In genomic region chr19:41312587-41312986, GRCm38 (mm10) we compare ENCODE assay signal across 3 mouse cellular contexts. TPM values are rescaled to one million over a fixed set of nuclear protein-coding genes. Genes with fewer than 3 reads are reported as not detected.
DNase-seq lines count a peak whose midpoint lies in the region; TF ChIP-seq lines count a peak whose summit lies in the region.
"Not testable (repeated sequence)": the region's sequence is repeated elsewhere in the genome, so short reads cannot be mapped to it uniquely, and the experiment has no call there.

No protein-coding gene starts in this region.

- TF ChIP-seq CTCF in CH12.LX (conservative IDR thresholded peaks at IDR 0.05 in 1 of 2, IDR thresholded peaks at IDR 0.05 in 1 of 2; ENCODE audit: low read depth in 2 of 2, low read length in 2 of 2); MEL (IDR thresholded peaks at IDR 0.05 in 2 of 3, conservative IDR thresholded peaks at IDR 0.05 in 1 of 3; ENCODE audit: control insufficient read depth in 1 of 3, insufficient read depth in 1 of 3, low read depth in 2 of 3, low read length in 3 of 3, poor library complexity in 1 of 3, severe bottlenecking in 1 of 3): not testable (repeated sequence)

- H3K27me3 ChIP-seq in CH12.LX (replicated peaks); MEL (ENCODE audit: control insufficient read depth in 1 of 2, insufficient read depth in 2 of 2, low read length in 2 of 2): not testable (repeated sequence)

- in situ Hi-C loops in CH12.LX (cut with MboI; ENCODE audit: low pct_ligation_motif_present, low pct_unique_long_range_greater_than_20kb, low sequenced_read_pairs), result loop anchor here (25.0 kb wide), 2 partner anchors 150 to 450 kb away; no protein-coding TSS in a partner anchor

- not testable (repeated sequence) for TF ChIP-seq POLR2A in CH12.LX (IDR thresholded peaks at IDR 0.05; ENCODE audit: low read depth, low read length); MEL (IDR thresholded peaks at IDR 0.05; ENCODE audit: control insufficient read depth in 1 of 2, insufficient read depth in 1 of 2, low read depth in 1 of 2, low read length in 2 of 2, poor library complexity in 1 of 2)

- H3K9me3 ChIP-seq in CH12.LX (replicated peaks; ENCODE audit: low read length); MEL (replicated peaks; ENCODE audit: insufficient read depth, low read length): not testable (repeated sequence)

- H3K36me3 ChIP-seq in CH12.LX (replicated peaks in 1 of 2; ENCODE audit: control insufficient read depth in 1 of 2, insufficient read depth in 1 of 2, low read length in 1 of 2) (peaks cover 50 to 91% of the 10 kb centered on the region in 2 experiments), MEL (ENCODE audit: control insufficient read depth in 1 of 2, insufficient read depth in 2 of 2, low read length in 2 of 2) (peaks cover 0 to 14% of the 10 kb centered on the region in 2 experiments; a peak in 2 of 4 replicates)

- H3K9ac ChIP-seq in CH12.LX (ENCODE audit: insufficient read depth, low read depth); MEL (ENCODE audit: control insufficient read depth, low read depth, low read length, poor library complexity, severe bottlenecking): not testable (repeated sequence)

- TF ChIP-seq EP300 in CH12.LX (IDR thresholded peaks at IDR 0.05; ENCODE audit: low read length); MEL (IDR thresholded peaks at IDR 0.05; ENCODE audit: low read depth in 1 of 2, low read length in 2 of 2): not testable (repeated sequence)

- not testable (repeated sequence) for TF ChIP-seq RAD21 in CH12.LX (IDR thresholded peaks at IDR 0.05; ENCODE audit: low read depth, low read length); MEL (IDR thresholded peaks at IDR 0.05; ENCODE audit: low read depth, low read length)

- peaks cover 0 to 25% of the 10 kb centered on the region in 2 experiments; a peak in 3 of 4 replicates for H3K4me1 ChIP-seq in CH12.LX (ENCODE audit: control insufficient read depth in 1 of 2, insufficient read depth in 2 of 2)
- H3K4me1 ChIP-seq in MEL (ENCODE audit: control insufficient read depth in 1 of 2, insufficient read depth in 2 of 2, low read length in 2 of 2), result peaks cover 4 to 12% of the 10 kb centered on the region in 2 experiments; a peak in 3 of 4 replicates

- H3K79me2 ChIP-seq in CH12.LX (replicated peaks; ENCODE audit: control insufficient read depth, extremely low read depth, insufficient read depth, poor library complexity, severe bottlenecking); MEL (ENCODE audit: control insufficient read depth, insufficient read depth, low read length, poor library complexity): not testable (repeated sequence)

- H3K4me2 ChIP-seq in CH12.LX (ENCODE audit: insufficient read depth, low read depth, poor library complexity, severe bottlenecking), result not testable (repeated sequence)

- not testable (repeated sequence) for H3K27ac ChIP-seq in CH12.LX (ENCODE audit: insufficient read depth, low read depth); MEL (ENCODE audit: control insufficient read depth, low read depth, low read length)

- dilution Hi-C loops in CH12.LX (cut with MboI; ENCODE audit: extremely low pct_ligation_motif_present, extremely low pct_unique_long_range_greater_than_20kb, low sequenced_read_pairs), result not testable (repeated sequence)

- peak; percentile 46 for DNase-seq in 416B (ENCODE audit: low read depth)
- DNase-seq in CH12.LX (ENCODE audit: extremely low read depth), result not testable (repeated sequence)
- DNase-seq in MEL (ENCODE audit: low read depth, low spot score), result peak; percentile 60

- H3K4me3 ChIP-seq in CH12.LX (replicated peaks in 1 of 3; ENCODE audit: low read depth in 2 of 3, low read length in 2 of 3, poor library complexity in 1 of 3); MEL (ENCODE audit: control insufficient read depth in 1 of 2, insufficient read depth in 1 of 2, low read depth in 2 of 2, low read length in 2 of 2): not testable (repeated sequence)

TF ChIP-seq in CH12.LX, 34 proteins besides CTCF, POLR2A, EP300 and RAD21:
- TF ChIP-seq BHLHE40 (IDR thresholded peaks at IDR 0.05; ENCODE audit: low read depth, low read length) (peak; percentile 53; the same call in 1 of the 2 replicates), ZNF384 (IDR thresholded peaks at IDR 0.05; ENCODE audit: low read depth, low read length) (peak; percentile 46)

TF ChIP-seq in MEL, 35 proteins besides CTCF, POLR2A, EP300 and RAD21:
- TF ChIP-seq ZNF384 (IDR thresholded peaks at IDR 0.05; ENCODE audit: low read depth, low read length), result peak; percentile 77
- 0 out of 2 replicates have a peak, but pooled peaks have one; percentile 25 for TF ChIP-seq MXI1 (IDR thresholded peaks at IDR 0.05; ENCODE audit: low read depth, low read length)

RNA-seq across cellular contexts. Expression of gene Tm9sf3, which starts 48.8 kb away (rescaled TPM):
- total RNA-seq in CH12.LX (2012; rRNA removed) (137 and 162 TPM in 2 replicates), CH12.LX (2014; rRNA removed) (294 and 332 TPM in 2 replicates), MEL (2012; rRNA removed) (114 and 118 TPM in 2 replicates)
- polyA plus RNA-seq in CH12.LX (2012; ENCODE audit: insufficient read length, low read depth) (175 and 182 TPM in 2 replicates), MEL (2012; ENCODE audit: insufficient read depth in 1 of 2, insufficient read length in 2 of 2, low read depth in 1 of 2, low replicate concordance in 2 of 2, missing spikeins in 1 of 2) (100 to 1,000 TPM in 1 of 2 experiments, 10 to 100 TPM in 1; 34.3 to 103 TPM)
